Mouse (Mus musculus) C2C12 (cell line): ENCODE data around the gene Ssbp2.

ENCODE experiments used
- CEBPB ChIP-seq: IDR thresholded peaks from one replicate; pipeline ENCODE4 v1.6.1; 2011; ENCODE audit warnings: low read depth, mild to moderate bottlenecking, control low read depth, moderate library complexity
- CTCF ChIP-seq: IDR thresholded peaks from one replicate; pipeline ENCODE4 v1.5.1; 2011; ENCODE audit not compliant: control insufficient read depth, insufficient read depth, insufficient read length
- MAX ChIP-seq: IDR thresholded peaks from one replicate; pipeline ENCODE4 v1.6.1; 2011; ENCODE audit warnings: mild to moderate bottlenecking, control low read depth
- MYOG ChIP-seq: IDR thresholded peaks from one replicate; pipeline ENCODE4 v1.6.1; 2011; ENCODE audit not compliant: control insufficient read depth, insufficient read length; ENCODE audit errors: extremely low read depth
- USF1 ChIP-seq: IDR thresholded peaks from one replicate; pipeline ENCODE4 v1.6.1; 2011; ENCODE audit warnings: low read depth, mild to moderate bottlenecking, control low read depth, moderate library complexity

GRCm38 (mm10) chr13:91595284-91595683 is 135.2 kb downstream of the Ssbp2 start:
- TF ChIP-seq CTCF, result no peak
- no peak for TF ChIP-seq MAX
- TF ChIP-seq USF1, result no peak
- no peak for TF ChIP-seq MYOG
- no peak for TF ChIP-seq CEBPB
